Mouse (Mus musculus): ENCODE measurements at regions not wholly inside any gene's neighbourhood (a gene's known extent, or its start where the extent isn't known, plus 50 kb on each side); places are given as distances from the start of the nearest gene placed in this dataset.
"Not testable (repeated sequence)": the region's sequence is repeated elsewhere in the genome, so short reads cannot be mapped to it uniquely, and the experiment has no call there.

GRCm38 (mm10) chr13:57055409-57056195 is 159.8 kb upstream of the Trpc7 start:
- peak; percentile 9 to 28 for DNase-seq (ENCODE audit: low spot score in 2 of 2)

- no peak for DNase-seq (ENCODE audit: low spot score in 2 of 2)
Measured at GRCm38 (mm10) chr13:57053361-57053760, 157.6 kb upstream of the Trpc7 start.

DNA sequence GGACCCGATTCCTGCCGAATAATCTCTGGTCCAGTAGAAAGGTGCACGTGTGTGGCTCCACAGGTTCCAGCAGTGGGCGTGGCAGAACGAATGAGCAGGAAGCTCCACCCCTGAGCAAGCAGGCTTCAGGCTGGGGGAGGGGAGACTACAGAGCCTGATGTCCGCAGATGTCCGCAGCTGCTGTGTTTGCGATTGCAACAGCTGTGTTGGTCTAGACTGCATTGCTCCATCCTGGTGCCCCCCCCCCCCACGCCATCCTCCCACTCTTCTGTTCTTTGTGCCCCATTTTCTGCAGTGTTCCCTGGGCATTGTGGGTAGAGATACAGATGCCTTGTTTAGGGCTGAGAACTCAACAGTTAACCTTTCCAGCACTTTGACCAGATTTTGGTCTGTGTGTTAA is 150.3 kb upstream of the Trpc7 start:
- DNase-seq (ENCODE audit: low spot score in 2 of 2), result not testable (repeated sequence)

GRCm38 (mm10) chr13:57044455-57044854 is 148.7 kb upstream of the Trpc7 start:
- no peak for DNase-seq (ENCODE audit: low spot score in 2 of 2)

DNA sequence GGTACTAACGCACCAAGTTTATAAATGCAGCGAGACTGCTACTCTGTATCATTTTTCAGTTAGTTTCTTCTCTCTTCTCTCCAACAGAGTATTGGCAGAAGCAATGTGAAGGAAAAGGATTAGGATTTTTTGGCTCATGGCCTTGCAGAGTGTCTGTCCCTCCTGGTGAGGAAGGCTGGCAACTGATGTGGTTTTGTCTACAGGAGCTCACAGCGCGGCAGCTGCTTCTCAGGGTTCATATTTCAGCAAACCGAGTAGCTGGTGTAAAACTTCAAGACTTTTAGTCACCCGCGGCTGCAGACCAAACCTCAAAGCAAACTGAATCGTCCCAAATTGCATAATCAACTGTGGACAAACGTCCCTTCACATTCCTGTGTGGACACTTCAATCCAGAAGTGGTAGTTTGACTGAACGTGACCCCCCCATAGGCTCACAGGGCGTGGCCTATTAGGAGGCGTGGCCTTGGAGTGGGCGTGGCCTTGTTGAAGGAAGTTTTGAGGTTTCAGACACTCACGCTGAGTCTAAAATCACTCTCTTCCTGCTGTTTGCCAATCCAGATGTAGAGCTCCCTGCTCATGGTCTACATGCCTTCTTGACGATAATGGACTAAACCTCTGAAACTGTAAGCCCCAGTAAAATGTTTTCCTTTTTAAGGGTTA is 147.7 kb upstream of the Trpc7 start:
- no peak for DNase-seq (ENCODE audit: low spot score in 2 of 2)

- no peak for DNase-seq (ENCODE audit: low spot score in 2 of 2)
Measured at GRCm38 (mm10) chr13:57042514-57042913, 146.7 kb upstream of the Trpc7 start.

DNA sequence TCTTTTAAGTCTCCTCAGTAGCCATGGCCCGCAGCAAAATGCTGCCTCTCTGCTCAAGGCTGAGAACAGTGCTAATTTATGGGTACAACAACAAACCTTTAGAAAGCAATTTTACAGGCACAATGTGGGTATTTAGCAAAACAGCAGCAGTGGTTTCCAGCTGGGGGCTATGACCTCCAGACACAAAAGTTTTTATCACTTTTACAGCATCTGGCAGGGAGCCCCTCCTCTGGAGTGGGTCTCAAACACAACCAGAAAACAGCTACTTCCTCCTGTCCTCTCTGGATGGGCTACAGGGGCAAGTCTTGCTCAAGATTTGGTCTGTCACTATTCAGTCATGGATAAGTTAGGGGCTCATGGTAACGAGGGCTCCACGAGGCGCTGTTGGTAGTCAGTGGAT is 137.1 kb upstream of the Trpc7 start:
- no peak for DNase-seq (ENCODE audit: low spot score in 2 of 2)

DNA sequence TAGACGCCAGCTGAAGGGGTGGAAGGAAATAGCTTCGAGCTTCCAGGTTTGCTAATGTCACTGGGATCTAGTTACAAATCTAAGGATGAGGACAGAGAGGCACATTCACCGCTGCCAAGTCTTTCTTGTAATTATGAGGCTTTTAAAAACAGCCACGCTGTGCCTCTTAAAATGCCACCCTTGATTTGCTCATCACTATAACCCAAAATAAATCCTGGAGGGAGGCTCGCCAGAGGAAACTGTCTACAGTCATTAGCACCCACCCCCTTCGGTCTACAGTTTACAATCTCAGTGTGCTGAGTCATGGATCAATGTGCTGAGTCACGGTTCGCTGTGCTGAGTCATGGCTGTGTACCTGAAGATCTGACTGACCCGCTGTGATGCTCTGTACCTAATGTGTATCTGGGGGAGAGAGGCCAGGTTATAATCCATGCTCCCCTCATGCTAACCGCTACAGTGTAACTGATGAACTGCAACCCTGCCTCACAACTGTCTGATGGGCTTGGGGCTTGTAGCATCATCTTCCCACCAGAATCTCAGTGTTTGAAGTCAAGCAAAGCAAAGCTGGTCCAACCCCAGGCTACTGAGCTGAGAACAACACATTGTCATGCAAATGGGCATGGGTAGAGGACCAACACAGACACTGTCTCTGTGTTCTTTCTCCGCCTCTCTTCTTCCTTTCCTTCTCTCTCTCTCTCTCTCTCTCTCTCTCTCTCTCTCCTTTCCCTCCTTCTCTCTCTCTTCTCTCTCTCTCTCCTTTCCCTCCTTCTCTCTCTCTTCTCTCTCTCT is 122.0 kb upstream of the Trpc7 start:
- DNase-seq (ENCODE audit: low spot score in 2 of 2), result peak in 1 of 2 experiments; percentile 29

DNA sequence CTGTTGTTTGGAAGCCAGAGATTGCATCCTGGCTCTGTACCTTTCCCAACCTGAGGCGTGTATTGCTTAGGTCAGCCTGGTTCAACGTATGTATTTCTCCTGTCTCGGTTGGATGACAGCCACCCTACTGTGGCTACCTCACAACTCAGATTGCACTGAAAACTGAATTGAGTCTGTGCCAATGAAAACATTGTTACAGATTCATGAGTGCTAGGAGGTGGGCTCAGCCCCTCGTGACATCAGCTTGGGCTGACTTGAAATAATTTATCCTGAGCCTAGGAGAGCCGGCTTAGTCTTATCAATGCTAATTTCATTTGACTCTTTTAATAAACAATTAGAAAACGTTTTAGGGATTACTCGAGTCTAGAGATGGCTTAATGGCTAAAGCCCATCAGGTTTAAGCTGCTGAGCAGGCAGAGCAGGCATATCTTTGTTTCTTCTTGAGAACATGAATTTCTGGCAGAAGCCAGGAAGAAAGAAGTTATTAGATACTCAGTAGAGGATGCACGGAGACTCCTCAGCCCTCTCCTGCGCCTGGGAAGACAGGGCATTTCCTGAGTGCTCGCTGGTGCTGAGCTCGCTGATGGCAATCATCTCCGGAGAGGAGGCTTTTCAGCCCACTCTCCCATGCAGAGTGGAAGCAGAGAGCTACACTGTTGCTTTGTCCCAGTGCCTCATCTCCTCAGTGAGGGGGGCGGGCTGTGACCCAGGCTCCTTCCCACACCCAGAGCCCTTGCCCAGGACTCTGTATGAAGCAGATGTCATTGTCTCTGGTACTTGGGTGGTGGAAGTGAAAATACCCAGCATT is 120.9 kb upstream of the Trpc7 start:
- DNase-seq (ENCODE audit: low spot score in 2 of 2), result peak in 1 of 2 experiments; percentile 17

- not testable (repeated sequence) for DNase-seq (ENCODE audit: low spot score in 2 of 2)
Measured at GRCm38 (mm10) chr13:57007236-57007635, 111.4 kb upstream of the Trpc7 start.

- DNase-seq (ENCODE audit: low spot score in 2 of 2), result no peak
Measured at GRCm38 (mm10) chr13:57003565-57004132, 107.9 kb upstream of the Trpc7 start.

GRCm38 (mm10) chr13:56992022-56992421 is 96.2 kb upstream of the Trpc7 start:
- DNase-seq (ENCODE audit: low spot score in 2 of 2), result no peak

- no peak for DNase-seq (ENCODE audit: low spot score in 2 of 2)
Measured at GRCm38 (mm10) chr13:56974063-56974462, 78.3 kb upstream of the Trpc7 start.

- peak; percentile 25 to 37 for DNase-seq (ENCODE audit: low spot score in 2 of 2)
Measured at GRCm38 (mm10) chr13:56955358-56955757, 59.6 kb upstream of the Trpc7 start.

DNA sequence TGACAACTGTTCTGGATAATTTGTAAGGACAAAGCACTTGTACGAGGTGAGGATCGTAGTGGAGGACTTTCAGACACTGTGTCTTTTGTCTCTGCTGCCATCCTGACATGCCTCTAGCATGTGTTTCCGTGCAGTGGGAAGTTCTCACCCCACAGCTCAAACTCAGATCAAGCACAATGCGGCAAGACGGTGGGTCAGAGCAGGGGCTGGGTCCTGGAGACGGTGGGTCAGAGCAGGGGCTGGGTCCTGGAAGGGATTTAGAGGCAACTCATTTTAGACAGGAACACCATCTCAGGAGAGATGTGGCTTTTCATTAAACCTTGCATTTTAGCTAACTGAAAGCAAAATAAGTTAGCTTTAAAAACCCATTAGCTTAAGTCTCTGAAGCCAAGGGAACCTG is 52.3 kb upstream of the Trpc7 start:
- no peak for DNase-seq (ENCODE audit: low spot score in 2 of 2)

- DNase-seq (ENCODE audit: low spot score in 2 of 2), result no peak
Measured at GRCm38 (mm10) chr13:56947266-56947665, 51.5 kb upstream of the Trpc7 start.
